Mouse (Mus musculus): Measurements from ENCODE around the gene Chd3.

GRCm38 (mm10) chr11:69381356-69381755, 12.2 kb upstream of the Chd3 start:
- TF ChIP-seq CTCF (IDR thresholded peaks at IDR 0.05; ENCODE audit: low read depth) (no peak), EP300 (IDR thresholded peaks at IDR 0.05; ENCODE audit: low read depth) (no peak)

Data from liver, embryonic 14.5 days (tissue).